Mouse (Mus musculus): ENCODE data around the gene Cdh13.

Gene Cdh13

GRCm38 (mm10) chr8:118582185-118582584 lies 298.7 kb downstream of the Cdh13 start:
- peak; percentile 66 for DNase-seq

GRCm38 (mm10) chr8:118587981-118588380 lies 304.4 kb downstream of the Cdh13 start:
- DNase-seq, result peak; percentile 93

- no peak for DNase-seq
Observed at GRCm38 (mm10) chr8:118596816-118597215, 313.3 kb downstream of the Cdh13 start.

- DNase-seq, result no peak
Observed at GRCm38 (mm10) chr8:118601376-118601775, 317.8 kb downstream of the Cdh13 start.

- no peak for DNase-seq
Observed at GRCm38 (mm10) chr8:118602074-118602473, 318.5 kb downstream of the Cdh13 start.

- DNase-seq, result no peak
Observed at GRCm38 (mm10) chr8:118611551-118611950, 328.0 kb downstream of the Cdh13 start.

- no peak for DNase-seq
Observed at GRCm38 (mm10) chr8:118618195-118618594, 334.7 kb downstream of the Cdh13 start.

GRCm38 (mm10) chr8:118626425-118626824 lies 342.9 kb downstream of the Cdh13 start:
- no peak for DNase-seq

GRCm38 (mm10) chr8:118627737-118628136 lies 344.2 kb downstream of the Cdh13 start:
- DNase-seq, result no peak

- no peak for DNase-seq
Observed at GRCm38 (mm10) chr8:118628702-118629101, 345.2 kb downstream of the Cdh13 start.

GRCm38 (mm10) chr8:118635296-118636060 lies 351.9 kb downstream of the Cdh13 start:
- no peak for DNase-seq

GRCm38 (mm10) chr8:118639606-118640005 lies 356.1 kb downstream of the Cdh13 start:
- peak; percentile 94 for DNase-seq

- peak; percentile 80 for DNase-seq
Observed at GRCm38 (mm10) chr8:118641799-118642198, 358.3 kb downstream of the Cdh13 start.

GRCm38 (mm10) chr8:118648801-118649537 lies 365.4 kb downstream of the Cdh13 start:
- DNase-seq, result peak; percentile 36

GRCm38 (mm10) chr8:118649981-118650380 lies 366.4 kb downstream of the Cdh13 start:
- no peak for DNase-seq

GRCm38 (mm10) chr8:118662001-118662829 lies 378.7 kb downstream of the Cdh13 start:
- DNase-seq, result no peak

- no peak for DNase-seq
Observed at GRCm38 (mm10) chr8:118665081-118665480, 381.5 kb downstream of the Cdh13 start.

GRCm38 (mm10) chr8:118667736-118668135 lies 384.2 kb downstream of the Cdh13 start:
- DNase-seq, result peak; percentile 34

GRCm38 (mm10) chr8:118676233-118676632 lies 392.7 kb downstream of the Cdh13 start:
- peak; percentile 73 for DNase-seq

GRCm38 (mm10) chr8:118679347-118679746 lies 395.8 kb downstream of the Cdh13 start:
- DNase-seq, result peak; percentile 92

- no peak for DNase-seq
Observed at GRCm38 (mm10) chr8:118683386-118683785, 399.9 kb downstream of the Cdh13 start.

GRCm38 (mm10) chr8:118685863-118686262 lies 402.3 kb downstream of the Cdh13 start:
- DNase-seq, result no peak

- no peak for DNase-seq
Observed at GRCm38 (mm10) chr8:118689849-118690248, 406.3 kb downstream of the Cdh13 start.
